Mouse (Mus musculus): ENCODE data around the gene Notch3.

DNA sequence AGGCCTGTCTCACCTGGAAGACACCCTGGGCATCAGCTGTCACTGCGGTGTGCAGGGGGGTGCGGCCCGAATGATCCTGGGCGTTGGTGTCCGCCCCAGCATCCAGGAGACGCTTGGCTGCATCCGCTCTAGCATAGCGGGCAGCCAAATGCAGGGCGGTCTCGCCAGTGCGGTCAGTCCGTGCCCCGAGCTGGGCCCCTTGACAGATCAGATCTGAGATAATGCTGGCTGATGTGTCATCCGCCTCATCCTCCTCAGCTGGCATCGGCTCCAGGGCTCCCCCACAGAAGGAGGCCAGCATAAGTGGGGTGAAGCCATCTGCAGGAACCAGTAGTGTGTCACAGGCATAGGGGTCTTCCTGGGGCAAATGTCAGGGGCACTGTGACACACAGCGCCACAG lies 33.3 kb downstream of the Notch3 start:
- TF ChIP-seq GATA1 (IDR thresholded peaks at IDR 0.05; ENCODE audit: borderline replicate concordance, low read length): no peak
- TF ChIP-seq FLI1 (IDR thresholded peaks at IDR 0.05; ENCODE audit: low read length): no peak

Data from megakaryocyte, embryonic 14.5 days (primary cell).